Mouse (Mus musculus): ENCODE data around the gene Gm14147. TPM values are rescaled to one million over a fixed set of nuclear protein-coding genes. Genes with fewer than 3 reads are reported as not detected.
"Not testable (repeated sequence)": the region's sequence is repeated elsewhere in the genome, so short reads cannot be mapped to it uniquely, and the experiment has no call there.

The Gm14147 gene
- total RNA-seq (2021) = not detected
- long read RNA-seq, experiment 1 = 0 reads
- long read RNA-seq, experiment 2 = 0 reads

GRCm38 (mm10) chr2:151097945-151098344, at the start of gene Gm14147:
Gm14147 (plus strand) TSS chr2:151098245.
- H3K27ac ChIP-seq; intact Hi-C loops (cut with DNase I); DNase-seq (ENCODE audit: extremely low spot score in 1 of 2, low spot score in 2 of 2); H3K4me3 ChIP-seq: not testable (repeated sequence)

- no peak overlapping the region for H3K4me3 ChIP-seq
- no peak overlapping the region for H3K27ac ChIP-seq
- intact Hi-C loops (cut with DNase I) = no loop called here
- TF ChIP-seq CTCF (IDR thresholded peaks at IDR 0.05) = no peak
- DNase-seq (ENCODE audit: extremely low spot score in 1 of 2, low spot score in 2 of 2) = no peak
Measured at GRCm38 (mm10) chr2:151056637-151057036, 41.4 kb upstream of the Gm14147 start.

- DNase-seq (ENCODE audit: extremely low spot score in 1 of 2, low spot score in 2 of 2); H3K4me3 ChIP-seq; H3K27ac ChIP-seq; intact Hi-C loops (cut with DNase I): not testable (repeated sequence)
Measured at GRCm38 (mm10) chr2:151092250-151092649, 5.8 kb upstream of the Gm14147 start, which contains the start of gene Gm14151. Gm14151 (minus strand) TSS chr2:151092350.

Other genes with a start within 250 kb of the Gm14147 start
- 100 to 1,000 TPM; 298 to 305 TPM for gene Abhd12, start 193.5 kb upstream of the Gm14147 start, total RNA-seq (2021)
- gene Gins1, start 192.8 kb upstream of the Gm14147 start, total RNA-seq (2021) = 1 to 10 TPM in 1 of 2 experiments, under 1 TPM in 1; 0.65 to 1.6 TPM
- 1 to 10 TPM; 6.4 to 6.5 TPM for gene Ninl, start 58.9 kb upstream of the Gm14147 start, total RNA-seq (2021)
- 10 to 100 TPM; 18.6 to 27.6 TPM for gene Nanp, start 58.8 kb upstream of the Gm14147 start, total RNA-seq (2021)
- gene Gm14151, start 5.9 kb upstream of the Gm14147 start, total RNA-seq (2021) = not detected